Mouse (Mus musculus) liver, adult (tissue): ENCODE measurements around the gene Tmem255b.

Experiments
- GATA4 ChIP-seq: IDR thresholded peaks from 2 replicates; pipeline ENCODE4 v1.6.1; 2014; ENCODE audit warnings: mild to moderate bottlenecking, low read length; ENCODE audit not compliant: insufficient replicate concordance

The Tmem255b gene

GRCm38 (mm10) chr8:13434889-13435288, at the start of gene Tmem255b:
TSS of gene Tmem255b (plus strand) at chr8:13435189.
- no peak for TF ChIP-seq GATA4

- TF ChIP-seq GATA4 = no peak
These were observed 48.6 kb upstream of the Tmem255b start for GRCm38 (mm10) chr8:13386366-13386765.

GRCm38 (mm10) chr8:13387728-13388127, 47.3 kb upstream of the Tmem255b start:
- TF ChIP-seq GATA4 = no peak

GRCm38 (mm10) chr8:13388744-13389143, 46.2 kb upstream of the Tmem255b start:
- TF ChIP-seq GATA4 = no peak

- TF ChIP-seq GATA4 = no peak
These were observed 41.1 kb upstream of the Tmem255b start for GRCm38 (mm10) chr8:13393869-13394268.

- no peak for TF ChIP-seq GATA4
These were observed 38.3 kb upstream of the Tmem255b start, which contains the start of gene Atp4b for GRCm38 (mm10) chr8:13396725-13397124. TSS of gene Atp4b (minus strand) at chr8:13396825.

- TF ChIP-seq GATA4 = no peak
These were observed 31.5 kb upstream of the Tmem255b start for GRCm38 (mm10) chr8:13403517-13403916.

GRCm38 (mm10) chr8:13404666-13405131, 30.3 kb upstream of the Tmem255b start, which contains the start of gene Grk1:
TSS of gene Grk1 (plus strand) at chr8:13405081.
- TF ChIP-seq GATA4 = no peak

GRCm38 (mm10) chr8:13406011-13406410, 29.0 kb upstream of the Tmem255b start:
- no peak for TF ChIP-seq GATA4

- TF ChIP-seq GATA4 = no peak
These were observed 23.4 kb upstream of the Tmem255b start for GRCm38 (mm10) chr8:13411597-13411996.

- no peak for TF ChIP-seq GATA4
These were observed 22.0 kb upstream of the Tmem255b start for GRCm38 (mm10) chr8:13412891-13413558.

GRCm38 (mm10) chr8:13413823-13414390, 21.1 kb upstream of the Tmem255b start:
- TF ChIP-seq GATA4 = no peak

GRCm38 (mm10) chr8:13415879-13416278, 19.1 kb upstream of the Tmem255b start:
- TF ChIP-seq GATA4 = no peak

GRCm38 (mm10) chr8:13419111-13419639, 15.8 kb upstream of the Tmem255b start:
- TF ChIP-seq GATA4 = no peak

- no peak for TF ChIP-seq GATA4
These were observed 14.0 kb upstream of the Tmem255b start for GRCm38 (mm10) chr8:13420970-13421369.

- TF ChIP-seq GATA4 = no peak
These were observed 7.6 kb upstream of the Tmem255b start for GRCm38 (mm10) chr8:13427351-13427750.

- TF ChIP-seq GATA4 = no peak
These were observed 6.8 kb upstream of the Tmem255b start for GRCm38 (mm10) chr8:13428156-13428555.

GRCm38 (mm10) chr8:13430412-13430811, 4.6 kb upstream of the Tmem255b start:
- no peak for TF ChIP-seq GATA4
